Mouse (Mus musculus): ENCODE measurements around the gene Lmf1. TPM values are rescaled to one million over a fixed set of nuclear protein-coding genes. Genes with fewer than 3 reads are reported as not detected.

Lmf1 gene
- total and polyA plus RNA-seq, 3 experiments: 14.0 to 30.5 TPM; not detected in 1

GRCm38 (mm10) chr17:25642032-25642431, 63.1 kb downstream of the Lmf1 start:
- no peak for DNase-seq (ENCODE audit: low read depth, low spot score)
- no peak overlapping the region for H3K9ac ChIP-seq (ENCODE audit: control insufficient read depth, low read depth, low read length, poor library complexity, severe bottlenecking)
- H3K4me1 ChIP-seq (ENCODE audit: control insufficient read depth in 1 of 2, insufficient read depth in 2 of 2, low read length in 2 of 2): no peaks in the 10 kb centered on the region
- H3K4me3 ChIP-seq (ENCODE audit: control insufficient read depth in 1 of 2, insufficient read depth in 1 of 2, low read depth in 2 of 2, low read length in 2 of 2): no peak overlapping the region
- TF ChIP-seq SIN3A (IDR thresholded peaks at IDR 0.05; ENCODE audit: low read length) (no peak), ETS1 (IDR thresholded peaks at IDR 0.05; ENCODE audit: low read depth, low read length) (no peak), GATA1 (IDR thresholded peaks at IDR 0.05; ENCODE audit: low read depth, low read length) (no peak), POLR2AphosphoS2 (IDR thresholded peaks at IDR 0.05; ENCODE audit: low read length) (no peak), MAZ (IDR thresholded peaks at IDR 0.05; ENCODE audit: low read depth, low read length) (no peak), ZMIZ1 (IDR thresholded peaks at IDR 0.05; ENCODE audit: low read depth, low read length) (no peak), HCFC1 (IDR thresholded peaks at IDR 0.05; ENCODE audit: low read depth, low read length) (no peak), KAT2A (conservative IDR thresholded peaks at IDR 0.05; ENCODE audit: low read depth, low read length) (no peak), ZC3H11A (IDR thresholded peaks at IDR 0.05; ENCODE audit: low read depth, low read length) (no peak), MAX (IDR thresholded peaks at IDR 0.05; ENCODE audit: low read length) (no peak), TBP (IDR thresholded peaks at IDR 0.05; ENCODE audit: low read depth, low read length) (no peak), JUND (IDR thresholded peaks at IDR 0.05; ENCODE audit: low read depth, low read length) (no peak), RAD21 (IDR thresholded peaks at IDR 0.05; ENCODE audit: low read depth, low read length) (no peak), CTCF (IDR thresholded peaks at IDR 0.05 in 2 of 3, conservative IDR thresholded peaks at IDR 0.05 in 1 of 3; ENCODE audit: control insufficient read depth in 1 of 3, insufficient read depth in 1 of 3, low read depth in 2 of 3, low read length in 3 of 3, poor library complexity in 1 of 3, severe bottlenecking in 1 of 3) (no peak)
- no peaks in the 10 kb centered on the region for H3K9me3 ChIP-seq (replicated peaks; ENCODE audit: insufficient read depth, low read length)
- H3K36me3 ChIP-seq (ENCODE audit: control insufficient read depth in 1 of 2, insufficient read depth in 2 of 2, low read length in 2 of 2): no peaks in the 10 kb centered on the region
- no peaks in the 10 kb centered on the region for H3K27me3 ChIP-seq (ENCODE audit: control insufficient read depth in 1 of 2, insufficient read depth in 2 of 2, low read length in 2 of 2)
- H3K79me2 ChIP-seq (ENCODE audit: control insufficient read depth, insufficient read depth, low read length, poor library complexity): no peaks in the 10 kb centered on the region
- H3K27ac ChIP-seq (ENCODE audit: control insufficient read depth, low read depth, low read length): no peak overlapping the region

- Histone ChIP-seq H3K79me2 (ENCODE audit: control insufficient read depth, insufficient read depth, low read length, poor library complexity) (no peaks in the 10 kb centered on the region), H3K36me3 (ENCODE audit: control insufficient read depth in 1 of 2, insufficient read depth in 2 of 2, low read length in 2 of 2) (no peaks in the 10 kb centered on the region), H3K4me3 (ENCODE audit: control insufficient read depth in 1 of 2, insufficient read depth in 1 of 2, low read depth in 2 of 2, low read length in 2 of 2) (no peak overlapping the region), H3K9me3 (replicated peaks; ENCODE audit: insufficient read depth, low read length) (no peaks in the 10 kb centered on the region), H3K27ac (ENCODE audit: control insufficient read depth, low read depth, low read length) (no peak overlapping the region), H3K27me3 (ENCODE audit: control insufficient read depth in 1 of 2, insufficient read depth in 2 of 2, low read length in 2 of 2) (no peaks in the 10 kb centered on the region), H3K4me1 (ENCODE audit: control insufficient read depth in 1 of 2, insufficient read depth in 2 of 2, low read length in 2 of 2) (no peaks in the 10 kb centered on the region), H3K9ac (ENCODE audit: control insufficient read depth, low read depth, low read length, poor library complexity, severe bottlenecking) (no peak overlapping the region)
- no peak for DNase-seq (ENCODE audit: low read depth, low spot score)
- TF ChIP-seq ZNF384 (IDR thresholded peaks at IDR 0.05; ENCODE audit: low read depth, low read length): no peak
- TF ChIP-seq TCF12 (IDR thresholded peaks at IDR 0.05; ENCODE audit: low read depth, low read length): no peak
- no peak for TF ChIP-seq POLR2AphosphoS5 (IDR thresholded peaks at IDR 0.05; ENCODE audit: borderline replicate concordance, low read depth, low read length)
- TF ChIP-seq ETS1 (IDR thresholded peaks at IDR 0.05; ENCODE audit: low read depth, low read length): no peak
- TF ChIP-seq CHD2 (IDR thresholded peaks at IDR 0.05; ENCODE audit: low read length): no peak
- TF ChIP-seq CHD1 (IDR thresholded peaks at IDR 0.05; ENCODE audit: low read depth, low read length): no peak
- no peak for TF ChIP-seq NELFE (IDR thresholded peaks at IDR 0.05; ENCODE audit: low read depth, low read length)
- no peak for TF ChIP-seq CTCF (IDR thresholded peaks at IDR 0.05 in 2 of 3, conservative IDR thresholded peaks at IDR 0.05 in 1 of 3; ENCODE audit: control insufficient read depth in 1 of 3, insufficient read depth in 1 of 3, low read depth in 2 of 3, low read length in 3 of 3, poor library complexity in 1 of 3, severe bottlenecking in 1 of 3)
- no peak for TF ChIP-seq RCOR1 (IDR thresholded peaks at IDR 0.05; ENCODE audit: low read depth, low read length)
Measured at GRCm38 (mm10) chr17:25643517-25644294, 64.8 kb downstream of the Lmf1 start.
